ENCODE assay signal across 1 mouse cellular context in the genomic region with DNA sequence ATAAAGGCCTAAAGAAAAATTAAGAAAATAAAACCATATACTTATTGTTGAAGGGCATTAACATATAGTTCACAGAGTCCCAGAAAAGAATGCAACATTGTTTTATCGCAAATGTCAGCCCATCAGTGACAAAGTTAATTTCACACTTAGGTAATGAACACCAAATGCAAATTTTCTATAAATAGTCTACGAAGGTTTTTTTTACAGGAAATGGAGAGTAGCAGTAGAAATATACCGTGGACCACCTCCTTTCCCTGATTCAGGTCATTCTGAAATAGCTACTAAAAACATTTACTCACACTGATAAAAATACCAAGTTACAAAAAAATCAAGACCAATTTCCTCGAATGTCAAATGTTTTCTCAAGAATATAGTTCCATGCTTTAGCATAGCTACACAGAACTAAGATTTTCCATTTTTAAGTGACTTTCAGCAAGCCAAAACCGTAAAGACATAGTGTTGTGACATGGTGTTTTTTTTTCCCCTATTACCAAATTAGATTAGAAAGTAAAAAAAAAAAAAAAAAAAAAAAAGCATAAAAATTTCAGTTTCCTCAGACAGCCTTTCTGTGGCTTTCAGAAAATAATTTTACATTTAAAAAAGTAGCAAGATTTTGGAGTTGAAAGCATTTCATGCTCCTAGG.
TF ChIP-seq lines count a peak whose summit lies in the region.

No protein-coding gene starts in this region.

TF ChIP-seq in CH12.LX, 34 proteins besides CTCF, POLR2A, EP300 and RAD21 (continued from another document):
- TF ChIP-seq BHLHE40 (IDR thresholded peaks at IDR 0.05; ENCODE audit: low read depth, low read length), result 0 out of 2 replicates have a peak, but pooled peaks have one; percentile 18
- TF ChIP-seq MAFK (IDR thresholded peaks at IDR 0.05; ENCODE audit: insufficient replicate concordance, low read length), result no peak
- peak; percentile 92 for TF ChIP-seq ZNF384 (IDR thresholded peaks at IDR 0.05; ENCODE audit: low read depth, low read length)
- no peak for TF ChIP-seq NRF1 (IDR thresholded peaks at IDR 0.05; ENCODE audit: low read depth, low read length)
- TF ChIP-seq MYC (IDR thresholded peaks at IDR 0.05; ENCODE audit: low read depth, low read length), result 0 out of 2 replicates have a peak, but pooled peaks have one; percentile 31
- no peak for TF ChIP-seq SIN3A (IDR thresholded peaks at IDR 0.05; ENCODE audit: low read length)
- no peak for TF ChIP-seq USF1 (IDR thresholded peaks at IDR 0.05; ENCODE audit: low read depth, low read length)
- TF ChIP-seq IRF4 (IDR thresholded peaks at IDR 0.05; ENCODE audit: low read depth, low read length), result peak; percentile 51
